Mouse (Mus musculus): ENCODE data around the gene Chuk. TPM values are rescaled to one million over a fixed set of nuclear protein-coding genes. Genes with fewer than 3 reads are reported as not detected.

Gene Chuk
- polyA plus RNA-seq, 1 experiment from 2014 or later: 70.0 TPM

GRCm38 (mm10) chr19:44032046-44032744 lies 75.1 kb downstream of the Chuk start:
- Histone ChIP-seq H3K4me3 (ENCODE audit: low read depth, low read length) (no peak overlapping the region), H3K9ac (replicated peaks; ENCODE audit: low read depth, low read length) (no peak overlapping the region), H3K27ac (ENCODE audit: low read depth, low read length) (no peak overlapping the region), H3K27me3 (ENCODE audit: control insufficient read depth, insufficient read depth, low read length) (no peaks in the 10 kb centered on the region), H3K4me2 (ENCODE audit: low read depth, low read length) (no peak overlapping the region), H3K36me3 (ENCODE audit: control insufficient read depth, insufficient read depth, low read length) (peaks cover 14% of the 10 kb centered on the region), H3K4me1 (ENCODE audit: control insufficient read depth, insufficient read depth, low read length) (no peaks in the 10 kb centered on the region), H3K9me3 (ENCODE audit: control insufficient read depth, low read length) (no peaks in the 10 kb centered on the region)
- 91% methylated on average over 11 of the region's 11 CpGs for WGBS
- ATAC-seq (ENCODE audit: low read depth): no peak

- Histone ChIP-seq H3K4me3 (ENCODE audit: low read depth, low read length) (no peak overlapping the region), H3K27ac (ENCODE audit: low read depth, low read length) (no peak overlapping the region), H3K27me3 (ENCODE audit: control insufficient read depth, insufficient read depth, low read length) (no peaks in the 10 kb centered on the region), H3K4me1 (ENCODE audit: control insufficient read depth, insufficient read depth, low read length) (no peaks in the 10 kb centered on the region), H3K9ac (replicated peaks; ENCODE audit: low read depth, low read length) (no peak overlapping the region), H3K9me3 (ENCODE audit: control insufficient read depth, low read length) (no peaks in the 10 kb centered on the region), H3K4me2 (ENCODE audit: low read depth, low read length) (no peak overlapping the region), H3K36me3 (ENCODE audit: control insufficient read depth, insufficient read depth, low read length) (no peaks in the 10 kb centered on the region)
- WGBS: 91% methylated on average over 5 of the region's 5 CpGs
- ATAC-seq (ENCODE audit: low read depth): no peak
Observed at GRCm38 (mm10) chr19:44030024-44030423, 77.3 kb downstream of the Chuk start.

GRCm38 (mm10) chr19:44028972-44029371 lies 78.3 kb downstream of the Chuk start, which contains the start of gene Cyp2c23:
Gene Cyp2c23, minus strand, starts transcription at chr19:44029208.
- H3K9ac ChIP-seq (replicated peaks; ENCODE audit: low read depth, low read length): no peak within 1 kb of the TSS

GRCm38 (mm10) chr19:44026956-44027530 lies 80.2 kb downstream of the Chuk start:
- H3K9me3 ChIP-seq (ENCODE audit: control insufficient read depth, low read length): no peaks in the 10 kb centered on the region
- H3K27me3 ChIP-seq (ENCODE audit: control insufficient read depth, insufficient read depth, low read length): no peaks in the 10 kb centered on the region
- H3K9ac ChIP-seq (replicated peaks; ENCODE audit: low read depth, low read length): no peak overlapping the region
- H3K4me1 ChIP-seq (ENCODE audit: control insufficient read depth, insufficient read depth, low read length): no peaks in the 10 kb centered on the region
- 60% methylated on average over 8 of the region's 8 CpGs for WGBS
- no peak overlapping the region for H3K27ac ChIP-seq (ENCODE audit: low read depth, low read length)
- ATAC-seq (ENCODE audit: low read depth): no peak
- no peak overlapping the region for H3K4me2 ChIP-seq (ENCODE audit: low read depth, low read length)
- H3K36me3 ChIP-seq (ENCODE audit: control insufficient read depth, insufficient read depth, low read length): no peaks in the 10 kb centered on the region
- no peak overlapping the region for H3K4me3 ChIP-seq (ENCODE audit: low read depth, low read length)

More at GRCm38 (mm10) chr19:44028972-44029371, 78.3 kb downstream of the Chuk start, which contains the start of gene Cyp2c23:
- Histone ChIP-seq H3K4me3 (ENCODE audit: low read depth, low read length) (no peak within 1 kb of the TSS), H3K27me3 (ENCODE audit: control insufficient read depth, insufficient read depth, low read length) (no peaks in the 10 kb centered on the region), H3K36me3 (ENCODE audit: control insufficient read depth, insufficient read depth, low read length) (no peaks in the 10 kb centered on the region), H3K4me1 (ENCODE audit: control insufficient read depth, insufficient read depth, low read length) (no peaks in the 10 kb centered on the region), H3K9me3 (ENCODE audit: control insufficient read depth, low read length) (no peaks in the 10 kb centered on the region), H3K27ac (ENCODE audit: low read depth, low read length) (no peak within 1 kb of the TSS), H3K4me2 (ENCODE audit: low read depth, low read length) (no peak within 1 kb of the TSS)
- no peak for ATAC-seq (ENCODE audit: low read depth)
- WGBS: 72% methylated on average over 8 of the region's 8 CpGs

GRCm38 (mm10) chr19:44024921-44025585 lies 82.2 kb downstream of the Chuk start:
- WGBS: 94% methylated on average over 13 of the region's 13 CpGs
- Histone ChIP-seq H3K4me1 (ENCODE audit: control insufficient read depth, insufficient read depth, low read length) (no peaks in the 10 kb centered on the region), H3K4me3 (ENCODE audit: low read depth, low read length) (no peak overlapping the region), H3K36me3 (ENCODE audit: control insufficient read depth, insufficient read depth, low read length) (no peaks in the 10 kb centered on the region), H3K4me2 (ENCODE audit: low read depth, low read length) (no peak overlapping the region), H3K27ac (ENCODE audit: low read depth, low read length) (no peak overlapping the region), H3K9ac (replicated peaks; ENCODE audit: low read depth, low read length) (no peak overlapping the region), H3K27me3 (ENCODE audit: control insufficient read depth, insufficient read depth, low read length) (no peaks in the 10 kb centered on the region), H3K9me3 (ENCODE audit: control insufficient read depth, low read length) (no peaks in the 10 kb centered on the region)
- no peak for ATAC-seq (ENCODE audit: low read depth)

Other genes with a start within 250 kb of the Chuk start
- gene Dnmbp, start 167.3 kb downstream of the Chuk start, polyA plus RNA-seq (2014; fragmentation: Nextera tagmentation; extraction: Ambion mirVana): 8.4 and 9.9 TPM in 2 replicates
- gene Cpn1, start 120.9 kb downstream of the Chuk start, polyA plus RNA-seq (2014; fragmentation: Nextera tagmentation; extraction: Ambion mirVana): 0.32 TPM in 1 of 2 replicates, not detected in the other
- gene Cyp2c23, start 78.3 kb downstream of the Chuk start, polyA plus RNA-seq (2014; fragmentation: Nextera tagmentation; extraction: Ambion mirVana): not detected in 2 replicates
- 16.7 and 18.2 TPM in 2 replicates for gene Erlin1, start 37.7 kb downstream of the Chuk start, polyA plus RNA-seq (2014; fragmentation: Nextera tagmentation; extraction: Ambion mirVana)
- gene Cwf19l1, start 28.4 kb upstream of the Chuk start, polyA plus RNA-seq (2014; fragmentation: Nextera tagmentation; extraction: Ambion mirVana): 32.2 and 35.6 TPM in 2 replicates
- 178 and 189 TPM in 2 replicates for gene Bloc1s2, start 39.0 kb upstream of the Chuk start, polyA plus RNA-seq (2014; fragmentation: Nextera tagmentation; extraction: Ambion mirVana)
- 3.0 and 4.0 TPM in 2 replicates for gene Pkd2l1, start 85.0 kb upstream of the Chuk start, polyA plus RNA-seq (2014; fragmentation: Nextera tagmentation; extraction: Ambion mirVana)
- 4.0 and 4.3 TPM in 2 replicates for gene Scd3, start 95.8 kb upstream of the Chuk start, polyA plus RNA-seq (2014; fragmentation: Nextera tagmentation; extraction: Ambion mirVana)
- gene Scd2, start 186.2 kb upstream of the Chuk start, polyA plus RNA-seq (2014; fragmentation: Nextera tagmentation; extraction: Ambion mirVana): 293 and 373 TPM in 2 replicates
- 0.13 and 0.15 TPM in 2 replicates for gene Scd4, start 225.6 kb upstream of the Chuk start, polyA plus RNA-seq (2014; fragmentation: Nextera tagmentation; extraction: Ambion mirVana)